Comparison of ENCODE assay signal across 31 mouse cellular contexts in genomic region chr2:37839922-37840321, GRCm38 (mm10).
DNase-seq lines count a peak whose midpoint lies in the region; ATAC-seq and TF ChIP-seq lines count a peak whose summit lies in the region.
"Had no signal": no experiment of that assay in that cellular context is flagged by ENCODE, and none has a peak within 500 bp of the region (broad histone marks: within the 10 kb centered on the region; RNA-seq: fewer than 3 reads in every experiment).

No protein-coding gene starts in this region.

- H3K4me3 ChIP-seq in forebrain, embryonic 11.5 days (ENCODE audit: low read depth, low read length): no peak overlapping the region
- H3K4me3 ChIP-seq in forebrain, postnatal 0 days (ENCODE audit: low read depth, low read length): no peak overlapping the region
- H3K4me3 ChIP-seq: embryonic facial prominence, embryonic 12.5 days; embryonic facial prominence, embryonic 15.5 days; erythroblast, embryonic 14.5 days; forebrain, embryonic 13.5 days; gastrocnemius, adult 2 months; heart, embryonic 13.5 days had no signal

- H3K4me2 ChIP-seq in forebrain, embryonic 11.5 days (ENCODE audit: low read depth, low read length, severe bottlenecking): no peak overlapping the region
- H3K4me2 ChIP-seq in forebrain, postnatal 0 days (ENCODE audit: low read depth): no peak overlapping the region
- H3K4me2 ChIP-seq: embryonic facial prominence, embryonic 12.5 days; embryonic facial prominence, embryonic 15.5 days; forebrain, embryonic 13.5 days; heart, embryonic 13.5 days; hindbrain, embryonic 14.5 days had no signal

- no peak overlapping the region for H3K27ac ChIP-seq in forebrain, embryonic 11.5 days (ENCODE audit: low read depth, low read length)
- H3K27ac ChIP-seq in forebrain, postnatal 0 days (ENCODE audit: low read depth, low read length): no peak overlapping the region
- H3K27ac ChIP-seq: embryonic facial prominence, embryonic 12.5 days; embryonic facial prominence, embryonic 15.5 days; gastrocnemius, adult 2 months; heart, embryonic 13.5 days; hindbrain, embryonic 14.5 days; hindbrain, postnatal 0 days had no signal

- no peaks in the 10 kb centered on the region for H3K36me3 ChIP-seq in forebrain, embryonic 11.5 days (ENCODE audit: control insufficient read depth, insufficient read depth, low read length)
- H3K36me3 ChIP-seq in forebrain, postnatal 0 days (ENCODE audit: insufficient read depth): 0 out of 2 replicates have a peak, but pooled peaks cover 4% of the 10 kb centered on the region
- H3K36me3 ChIP-seq: embryonic facial prominence, embryonic 12.5 days; embryonic facial prominence, embryonic 15.5 days had no signal

- no peak for TF ChIP-seq CTCF in forebrain, postnatal 0 days (IDR thresholded peaks at IDR 0.05; ENCODE audit: low read depth)

- no peaks in the 10 kb centered on the region for H3K9me3 ChIP-seq in forebrain, embryonic 11.5 days (ENCODE audit: control insufficient read depth, low read length)
- H3K9me3 ChIP-seq in forebrain, postnatal 0 days (ENCODE audit: low read length): no peaks in the 10 kb centered on the region
- H3K9me3 ChIP-seq: embryonic facial prominence, embryonic 12.5 days; embryonic facial prominence, embryonic 15.5 days; forebrain, embryonic 13.5 days; G1E; heart, embryonic 13.5 days had no signal

- peak; percentile 19 for DNase-seq in forebrain, embryonic 11.5 days (ENCODE audit: low spot score)
- no peak for DNase-seq in forebrain, postnatal 0 days
- DNase-seq in lung, postnatal 25 days (ENCODE audit: low spot score): peak; percentile 14
- no peak for DNase-seq in lung, postnatal 14 days
- peak; percentile 61 for DNase-seq in adipocyte (ENCODE audit: low spot score)
- DNase-seq in fibroblast of lung, adult 2 months (ENCODE audit: low read depth): peak; percentile 65
- no peak for DNase-seq in frontal cortex, postnatal 10 days (ENCODE audit: low spot score in 2 of 2)
- DNase-seq in urinary bladder, postnatal 36 days (ENCODE audit: low spot score in 2 of 2): no peak
- DNase-seq: adrenal gland, adult 8-10 months; adrenal gland, postnatal 25 days; B cell, adult 2 months; cerebellum, adult 11-12 months; cerebellum, adult 8-10 months; cerebellum, postnatal 14 days; gastrocnemius, adult 2 months; gastrocnemius, postnatal 14 days; heart, adult 18-20 months; heart, postnatal 14 days; heart, postnatal 4 days; kidney, adult 18-20 months had no signal

- H3K4me1 ChIP-seq in forebrain, embryonic 11.5 days (replicated peaks; ENCODE audit: control insufficient read depth, insufficient read depth, low read length): peaks cover 9% of the 10 kb centered on the region
- H3K4me1 ChIP-seq in forebrain, postnatal 0 days (ENCODE audit: insufficient read depth): peaks cover 13% of the 10 kb centered on the region

- no peaks in the 10 kb centered on the region for H3K27me3 ChIP-seq in forebrain, embryonic 11.5 days (ENCODE audit: control insufficient read depth, insufficient read depth, low read length)
- H3K27me3 ChIP-seq in forebrain, postnatal 0 days (ENCODE audit: insufficient read depth, low read length): no peaks in the 10 kb centered on the region
- H3K27me3 ChIP-seq: CH12.LX; embryonic facial prominence, embryonic 12.5 days; embryonic facial prominence, embryonic 15.5 days; forebrain, embryonic 13.5 days; heart, embryonic 13.5 days had no signal

- no peak for ATAC-seq in forebrain, embryonic 11.5 days (replicated peaks; ENCODE audit: low FRiP score)
- ATAC-seq in forebrain, postnatal 0 days: no peak
- ATAC-seq: forebrain, embryonic 13.5 days; hindbrain, postnatal 0 days; inflammation-experienced regulatory T-cells, adult 6 months; intestine, embryonic 16.5 days had no signal

- H3K9ac ChIP-seq in forebrain, embryonic 11.5 days (ENCODE audit: low read length): no peak overlapping the region
- no peak overlapping the region for H3K9ac ChIP-seq in forebrain, postnatal 0 days
- H3K9ac ChIP-seq: embryonic facial prominence, embryonic 12.5 days; embryonic facial prominence, embryonic 15.5 days; forebrain, embryonic 13.5 days; heart, embryonic 13.5 days; hindbrain, embryonic 14.5 days had no signal

Comparison
In these comparisons a context has a peak if more than half of its experiments do, and no peak if none do; other contexts are left out.
1. DNase-seq: peak in forebrain, embryonic 11.5 days (single experiment), lung, postnatal 25 days (single experiment), adipocyte (single experiment) and fibroblast of lung, adult 2 months (single experiment); none in forebrain, postnatal 0 days (single experiment), lung, postnatal 14 days (single experiment), frontal cortex, postnatal 10 days (0 of 2) and urinary bladder, postnatal 36 days (0 of 2).